Mouse (Mus musculus): ENCODE data around the gene Ank3. TPM values are rescaled to one million over a fixed set of nuclear protein-coding genes. Genes with fewer than 3 reads are reported as not detected.

Ank3 gene
- polyA plus RNA-seq, 1 experiment, result 23.3 TPM

- WGBS, result 67% methylated on average over 5 of the region's 5 CpGs
- Histone ChIP-seq H3K4me3 (replicated peaks; ENCODE audit: extremely low read depth, low read depth, low read length) (no peak overlapping the region), H3K4me1 (ENCODE audit: control insufficient read depth, insufficient read depth, low read length) (no peaks in the 10 kb centered on the region)
- TF ChIP-seq CTCF (IDR thresholded peaks at IDR 0.05; ENCODE audit: insufficient read depth, low read length), result no peak
- TF ChIP-seq POLR2A (IDR thresholded peaks at IDR 0.05; ENCODE audit: borderline replicate concordance, extremely low read depth, low read depth, low read length), result no peak
- no peak for DNase-seq
Observed at GRCm38 (mm10) chr10:69491975-69492374, 93.4 kb downstream of the Ank3 start.

- Histone ChIP-seq H3K4me3 (replicated peaks; ENCODE audit: extremely low read depth, low read depth, low read length) (no peak overlapping the region), H3K4me1 (ENCODE audit: control insufficient read depth, insufficient read depth, low read length) (no peaks in the 10 kb centered on the region)
- DNase-seq, result no peak
- no peak for TF ChIP-seq POLR2A (IDR thresholded peaks at IDR 0.05; ENCODE audit: borderline replicate concordance, extremely low read depth, low read depth, low read length)
- no peak for TF ChIP-seq CTCF (IDR thresholded peaks at IDR 0.05; ENCODE audit: insufficient read depth, low read length)
- WGBS, result 73% methylated on average over 17 of the region's 17 CpGs
Observed at GRCm38 (mm10) chr10:69497382-69497781, 98.8 kb downstream of the Ank3 start.

DNA sequence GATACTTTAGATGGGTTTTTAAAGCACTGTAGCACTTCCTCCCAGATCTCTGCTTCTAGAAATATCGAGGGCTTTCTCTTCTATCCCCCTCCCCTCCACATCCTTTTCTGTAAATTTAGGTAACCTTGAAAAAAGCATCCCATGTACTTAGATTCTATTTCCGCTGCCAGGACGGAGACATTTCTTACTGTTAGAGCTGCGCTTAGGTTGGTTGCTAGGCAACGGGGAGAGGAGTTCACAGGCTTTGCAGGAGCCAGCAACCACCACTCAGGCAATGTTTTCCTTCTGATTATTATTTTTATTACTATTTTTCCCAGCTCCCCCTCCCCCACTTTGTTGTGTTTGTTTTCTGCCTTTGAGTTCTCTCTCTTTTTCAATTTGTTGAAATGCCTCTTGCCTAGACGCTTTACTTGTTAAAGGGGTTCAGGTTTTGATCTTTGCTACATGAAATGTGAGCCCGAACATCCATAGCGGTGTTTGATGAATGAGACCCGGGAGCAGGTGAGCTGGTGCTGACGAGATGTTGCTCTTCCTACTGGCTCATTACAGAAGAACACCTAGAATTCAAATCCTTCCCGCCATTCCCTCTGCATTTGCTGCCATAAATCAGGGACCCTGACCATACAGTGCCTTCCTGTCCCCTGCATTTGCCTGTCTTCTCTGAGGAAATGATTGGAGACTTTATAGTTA lies 101.7 kb downstream of the Ank3 start:
- H3K4me1 ChIP-seq (ENCODE audit: control insufficient read depth, insufficient read depth, low read length), result no peaks in the 10 kb centered on the region
- TF ChIP-seq CTCF (IDR thresholded peaks at IDR 0.05; ENCODE audit: insufficient read depth, low read length) (no peak), POLR2A (IDR thresholded peaks at IDR 0.05; ENCODE audit: borderline replicate concordance, extremely low read depth, low read depth, low read length) (no peak)
- DNase-seq, result no peak
- 52% methylated on average over 11 of the region's 11 CpGs for WGBS
- H3K4me3 ChIP-seq (replicated peaks; ENCODE audit: extremely low read depth, low read depth, low read length), result no peak overlapping the region

GRCm38 (mm10) chr10:69503791-69504190 lies 105.2 kb downstream of the Ank3 start:
- WGBS, result 84% methylated on average over 4 of the region's 4 CpGs
- DNase-seq, result no peak
- H3K4me3 ChIP-seq (replicated peaks; ENCODE audit: extremely low read depth, low read depth, low read length), result no peak overlapping the region
- no peak for TF ChIP-seq CTCF (IDR thresholded peaks at IDR 0.05; ENCODE audit: insufficient read depth, low read length)
- no peak for TF ChIP-seq POLR2A (IDR thresholded peaks at IDR 0.05; ENCODE audit: borderline replicate concordance, extremely low read depth, low read depth, low read length)
- H3K4me1 ChIP-seq (ENCODE audit: control insufficient read depth, insufficient read depth, low read length), result no peaks in the 10 kb centered on the region

GRCm38 (mm10) chr10:69507719-69508118 lies 109.1 kb downstream of the Ank3 start:
- Histone ChIP-seq H3K4me1 (ENCODE audit: control insufficient read depth, insufficient read depth, low read length) (no peaks in the 10 kb centered on the region), H3K4me3 (replicated peaks; ENCODE audit: extremely low read depth, low read depth, low read length) (no peak overlapping the region)
- DNase-seq, result no peak
- TF ChIP-seq CTCF (IDR thresholded peaks at IDR 0.05; ENCODE audit: insufficient read depth, low read length), result no peak
- no peak for TF ChIP-seq POLR2A (IDR thresholded peaks at IDR 0.05; ENCODE audit: borderline replicate concordance, extremely low read depth, low read depth, low read length)
- WGBS, result 64% methylated on average over 8 of the region's 8 CpGs

GRCm38 (mm10) chr10:69510392-69510791 lies 111.8 kb downstream of the Ank3 start:
- Histone ChIP-seq H3K4me1 (ENCODE audit: control insufficient read depth, insufficient read depth, low read length) (no peaks in the 10 kb centered on the region), H3K4me3 (replicated peaks; ENCODE audit: extremely low read depth, low read depth, low read length) (no peak overlapping the region)
- DNase-seq, result no peak
- TF ChIP-seq CTCF (IDR thresholded peaks at IDR 0.05; ENCODE audit: insufficient read depth, low read length) (no peak), POLR2A (IDR thresholded peaks at IDR 0.05; ENCODE audit: borderline replicate concordance, extremely low read depth, low read depth, low read length) (no peak)
- WGBS, result 73% methylated on average over 8 of the region's 8 CpGs

DNA sequence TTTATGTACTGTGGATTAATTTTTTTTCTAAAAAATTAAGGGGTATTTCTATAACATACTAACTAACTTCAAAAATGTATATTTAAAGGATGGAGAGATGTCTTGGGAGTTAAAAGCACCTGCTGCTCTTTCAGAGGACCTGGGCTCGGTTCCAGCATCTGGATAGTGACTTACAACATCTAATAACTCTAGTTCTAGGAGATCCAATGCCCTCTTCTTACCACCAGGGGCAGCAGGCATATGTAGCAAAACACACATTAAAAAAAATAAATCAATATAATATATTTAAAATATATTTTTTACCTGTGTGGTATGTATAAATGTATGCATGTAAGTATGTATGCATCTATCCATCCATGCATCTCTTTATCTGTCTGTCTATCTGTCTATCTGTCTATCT lies 112.7 kb downstream of the Ank3 start:
- DNase-seq, result no peak
- H3K4me3 ChIP-seq (replicated peaks; ENCODE audit: extremely low read depth, low read depth, low read length), result no peak overlapping the region
- TF ChIP-seq CTCF (IDR thresholded peaks at IDR 0.05; ENCODE audit: insufficient read depth, low read length) (no peak), POLR2A (IDR thresholded peaks at IDR 0.05; ENCODE audit: borderline replicate concordance, extremely low read depth, low read depth, low read length) (no peak)
- H3K4me1 ChIP-seq (ENCODE audit: control insufficient read depth, insufficient read depth, low read length), result no peaks in the 10 kb centered on the region
- WGBS, result 54% methylated on average over 1 of the region's 1 CpGs

DNA sequence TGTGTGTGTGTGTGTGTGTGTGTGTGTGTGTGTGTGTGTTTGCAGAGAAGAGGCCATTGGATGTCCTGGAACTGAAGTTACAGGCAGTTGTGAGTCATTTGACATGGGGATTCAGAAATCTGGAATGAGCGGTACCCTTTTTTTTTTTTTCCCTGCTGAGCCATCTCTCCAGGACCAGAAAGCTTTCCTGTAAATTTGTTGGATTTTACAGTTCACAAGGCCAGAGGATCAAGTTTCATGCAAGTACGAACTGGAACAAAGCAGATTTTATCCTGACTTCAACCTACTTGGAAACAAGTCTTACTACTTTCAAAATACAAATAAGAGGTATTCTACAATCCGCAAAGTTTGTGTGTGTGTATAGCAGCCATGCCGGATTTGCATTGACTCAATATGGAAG lies 123.4 kb downstream of the Ank3 start:
- Histone ChIP-seq H3K4me1 (ENCODE audit: control insufficient read depth, insufficient read depth, low read length) (no peaks in the 10 kb centered on the region), H3K4me3 (replicated peaks; ENCODE audit: extremely low read depth, low read depth, low read length) (no peak overlapping the region)
- no peak for DNase-seq
- TF ChIP-seq CTCF (IDR thresholded peaks at IDR 0.05; ENCODE audit: insufficient read depth, low read length) (no peak), POLR2A (IDR thresholded peaks at IDR 0.05; ENCODE audit: borderline replicate concordance, extremely low read depth, low read depth, low read length) (no peak)
- WGBS, result 60% methylated on average over 4 of the region's 4 CpGs

DNA sequence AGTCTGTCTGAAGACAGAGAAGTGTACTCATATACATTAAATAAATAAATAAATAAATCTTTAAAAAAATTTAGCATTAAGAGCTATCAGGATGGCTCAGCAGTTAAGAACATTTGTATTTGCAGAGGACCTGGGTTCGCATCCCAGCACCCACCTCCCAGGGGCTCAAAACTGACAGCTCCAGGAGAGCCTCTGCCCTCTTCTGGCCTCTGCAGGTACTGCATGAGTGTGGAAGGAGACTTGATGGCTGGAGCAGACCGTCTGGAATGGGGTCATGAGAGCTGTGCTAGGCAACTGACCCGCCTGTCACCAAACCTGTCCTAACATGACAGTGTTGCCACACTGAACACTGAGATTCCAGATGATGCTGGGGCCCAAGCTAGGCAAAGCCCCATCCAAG lies 124.6 kb downstream of the Ank3 start:
- peak; percentile 25 for DNase-seq
- H3K4me3 ChIP-seq (replicated peaks; ENCODE audit: extremely low read depth, low read depth, low read length), result no peak overlapping the region
- H3K4me1 ChIP-seq (ENCODE audit: control insufficient read depth, insufficient read depth, low read length), result no peaks in the 10 kb centered on the region
- TF ChIP-seq CTCF (IDR thresholded peaks at IDR 0.05; ENCODE audit: insufficient read depth, low read length), result peak; percentile 40; the same call in 1 of the 2 replicates
- no peak for TF ChIP-seq POLR2A (IDR thresholded peaks at IDR 0.05; ENCODE audit: borderline replicate concordance, extremely low read depth, low read depth, low read length)
- 76% methylated on average over 3 of the region's 3 CpGs for WGBS

DNA sequence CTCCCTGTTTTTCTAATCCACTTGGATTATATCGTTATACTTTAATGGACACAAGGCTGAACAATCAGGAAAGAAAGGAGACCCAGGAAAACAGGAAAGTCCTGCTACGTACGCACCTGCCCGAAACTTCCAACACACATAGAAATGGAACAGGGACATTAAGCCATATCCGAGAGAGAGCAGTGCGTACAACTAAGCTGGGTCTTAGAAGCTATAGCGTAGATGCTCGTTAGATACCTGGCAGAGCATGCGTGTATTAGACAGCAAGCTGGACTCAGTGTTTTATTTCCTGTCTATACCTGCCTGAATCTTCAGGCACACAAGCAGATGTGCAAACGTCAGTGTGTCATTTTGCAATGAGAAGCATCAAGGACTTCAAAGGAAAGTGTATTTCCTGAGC lies 128.7 kb downstream of the Ank3 start:
- TF ChIP-seq POLR2A (IDR thresholded peaks at IDR 0.05; ENCODE audit: borderline replicate concordance, extremely low read depth, low read depth, low read length) (no peak), CTCF (IDR thresholded peaks at IDR 0.05; ENCODE audit: insufficient read depth, low read length) (no peak)
- 82% methylated on average over 10 of the region's 10 CpGs for WGBS
- no peak for DNase-seq
- no peak overlapping the region for H3K4me3 ChIP-seq (replicated peaks; ENCODE audit: extremely low read depth, low read depth, low read length)
- H3K4me1 ChIP-seq (ENCODE audit: control insufficient read depth, insufficient read depth, low read length), result no peaks in the 10 kb centered on the region

Data from lung, adult 2 months (tissue).